Mouse (Mus musculus): ENCODE measurements around the gene Tmem253. TPM values are rescaled to one million over a fixed set of nuclear protein-coding genes. Genes with fewer than 3 reads are reported as not detected.

The Tmem253 gene
- total and polyA plus RNA-seq, 2 experiments from 2014 or later, result 0.38 to 0.67 TPM

- WGBS, result 54% methylated on average over 4 of the region's 4 CpGs
- Histone ChIP-seq H3K27me3 (ENCODE audit: insufficient read depth, low read length) (no peaks in the 10 kb centered on the region), H3K9ac (no peak overlapping the region), H3K9me3 (ENCODE audit: low read length) (no peaks in the 10 kb centered on the region), H3K4me3 (ENCODE audit: low read depth, low read length) (no peak overlapping the region), H3K27ac (ENCODE audit: low read depth, low read length) (no peak overlapping the region), H3K4me2 (ENCODE audit: low read depth) (peak overlapping the region; percentile 77), H3K4me1 (ENCODE audit: insufficient read depth) (peaks cover 15% of the 10 kb centered on the region; the same call in 1 of the 2 replicates), H3K36me3 (ENCODE audit: insufficient read depth) (no peaks in the 10 kb centered on the region)
- no peak for TF ChIP-seq CTCF (IDR thresholded peaks at IDR 0.05; ENCODE audit: low read depth)
- ATAC-seq (no peak), DNase-seq (no peak)
These were observed 5.7 kb downstream of the Tmem253 start for GRCm38 (mm10) chr14:52021138-52021529.

GRCm38 (mm10) chr14:52021568-52022212 is 6.2 kb downstream of the Tmem253 start:
- WGBS, result 85% methylated on average over 8 of the region's 8 CpGs
- H3K4me3 ChIP-seq (ENCODE audit: low read depth, low read length), result no peak overlapping the region
- no peak overlapping the region for H3K27ac ChIP-seq (ENCODE audit: low read depth, low read length)
- no peak for TF ChIP-seq CTCF (IDR thresholded peaks at IDR 0.05; ENCODE audit: low read depth)
- no peaks in the 10 kb centered on the region for H3K36me3 ChIP-seq (ENCODE audit: insufficient read depth)
- ATAC-seq (no peak), DNase-seq (no peak)
- H3K9ac ChIP-seq, result no peak overlapping the region
- H3K4me1 ChIP-seq (ENCODE audit: insufficient read depth), result peaks cover 15% of the 10 kb centered on the region; the same call in 1 of the 2 replicates
- no peak overlapping the region for H3K4me2 ChIP-seq (ENCODE audit: low read depth)
- H3K27me3 ChIP-seq (ENCODE audit: insufficient read depth, low read length), result no peaks in the 10 kb centered on the region
- H3K9me3 ChIP-seq (ENCODE audit: low read length), result no peaks in the 10 kb centered on the region

- Histone ChIP-seq H3K27ac (ENCODE audit: low read depth, low read length) (no peak overlapping the region), H3K9ac (no peak overlapping the region)
- 56% methylated on average over 3 of the region's 3 CpGs for WGBS
These were observed 6.8 kb downstream of the Tmem253 start for GRCm38 (mm10) chr14:52022244-52022708.

GRCm38 (mm10) chr14:52022709-52023459 is 7.4 kb downstream of the Tmem253 start:
- H3K4me2 ChIP-seq (ENCODE audit: low read depth), result peak overlapping the region; percentile 36

More at GRCm38 (mm10) chr14:52022244-52022708, 6.8 kb downstream of the Tmem253 start:
- no peak for DNase-seq
- H3K36me3 ChIP-seq (ENCODE audit: insufficient read depth), result no peaks in the 10 kb centered on the region
- H3K4me1 ChIP-seq (ENCODE audit: insufficient read depth), result peaks cover 15% of the 10 kb centered on the region; the same call in 1 of the 2 replicates
- no peak for ATAC-seq
- no peaks in the 10 kb centered on the region for H3K9me3 ChIP-seq (ENCODE audit: low read length)
- no peak for TF ChIP-seq CTCF (IDR thresholded peaks at IDR 0.05; ENCODE audit: low read depth)
- no peaks in the 10 kb centered on the region for H3K27me3 ChIP-seq (ENCODE audit: insufficient read depth, low read length)
- peak overlapping the region; percentile 36 for H3K4me2 ChIP-seq (ENCODE audit: low read depth)
- H3K4me3 ChIP-seq (ENCODE audit: low read depth, low read length), result no peak overlapping the region

GRCm38 (mm10) chr14:52024133-52024532 is 8.7 kb downstream of the Tmem253 start:
- H3K4me2 ChIP-seq (ENCODE audit: low read depth), result no peak overlapping the region
- 93% methylated on average over 2 of the region's 2 CpGs for WGBS

More at GRCm38 (mm10) chr14:52022709-52023459, 7.4 kb downstream of the Tmem253 start:
- H3K36me3 ChIP-seq (ENCODE audit: insufficient read depth), result no peaks in the 10 kb centered on the region
- H3K9ac ChIP-seq, result no peak overlapping the region; the same call in 1 of the 2 replicates
- no peaks in the 10 kb centered on the region for H3K9me3 ChIP-seq (ENCODE audit: low read length)
- WGBS, result 3% methylated on average over 23 of the region's 23 CpGs
- H3K4me1 ChIP-seq (ENCODE audit: insufficient read depth), result peaks cover 15% of the 10 kb centered on the region; the same call in 1 of the 2 replicates
- peak; percentile 90 for DNase-seq
- H3K27me3 ChIP-seq (ENCODE audit: insufficient read depth, low read length), result no peaks in the 10 kb centered on the region
- ATAC-seq, result no peak
- H3K4me3 ChIP-seq (ENCODE audit: low read depth, low read length), result no peak overlapping the region
- peak overlapping the region; percentile 36; the same call in 1 of the 2 replicates for H3K27ac ChIP-seq (ENCODE audit: low read depth, low read length)
- peak; percentile 76 for TF ChIP-seq CTCF (IDR thresholded peaks at IDR 0.05; ENCODE audit: low read depth)

GRCm38 (mm10) chr14:52026342-52026741 is 10.9 kb downstream of the Tmem253 start:
- H3K27ac ChIP-seq (ENCODE audit: low read depth, low read length), result no peak overlapping the region
- TF ChIP-seq CTCF (IDR thresholded peaks at IDR 0.05; ENCODE audit: low read depth), result no peak
- H3K9ac ChIP-seq, result no peak overlapping the region
- H3K9me3 ChIP-seq (ENCODE audit: low read length), result no peaks in the 10 kb centered on the region
- peak; percentile 43 for DNase-seq
- peak; percentile 68 for ATAC-seq
- WGBS, result 68% methylated on average over 4 of the region's 4 CpGs
- H3K4me3 ChIP-seq (ENCODE audit: low read depth, low read length), result no peak overlapping the region
- no peaks in the 10 kb centered on the region; the same call in 1 of the 2 replicates for H3K27me3 ChIP-seq (ENCODE audit: insufficient read depth, low read length)
- peaks cover 8% of the 10 kb centered on the region; the same call in 1 of the 2 replicates for H3K4me1 ChIP-seq (ENCODE audit: insufficient read depth)
- H3K4me2 ChIP-seq (ENCODE audit: low read depth), result no peak overlapping the region
- H3K36me3 ChIP-seq (ENCODE audit: insufficient read depth), result no peaks in the 10 kb centered on the region

More at GRCm38 (mm10) chr14:52024133-52024532, 8.7 kb downstream of the Tmem253 start:
- Histone ChIP-seq H3K4me1 (ENCODE audit: insufficient read depth) (peaks cover 8% of the 10 kb centered on the region; the same call in 1 of the 2 replicates), H3K27ac (ENCODE audit: low read depth, low read length) (no peak overlapping the region), H3K36me3 (ENCODE audit: insufficient read depth) (no peaks in the 10 kb centered on the region), H3K9me3 (ENCODE audit: low read length) (no peaks in the 10 kb centered on the region), H3K4me3 (ENCODE audit: low read depth, low read length) (no peak overlapping the region), H3K27me3 (ENCODE audit: insufficient read depth, low read length) (no peaks in the 10 kb centered on the region), H3K9ac (no peak overlapping the region)
- ATAC-seq (no peak), DNase-seq (no peak)
- no peak for TF ChIP-seq CTCF (IDR thresholded peaks at IDR 0.05; ENCODE audit: low read depth)

Measured in forebrain, postnatal 0 days (tissue).